ENCODE assay signal across 11 mouse cellular contexts in genomic region chr2:52997955-52998750, GRCm38 (mm10).
A peak's percentile ranks its signal among the peaks of the same experiment; 100 is the strongest.
DNase-seq lines count a peak whose midpoint lies in the region; ATAC-seq lines count a peak whose summit lies in the region.
"Had no signal": no experiment of that assay in that cellular context is flagged by ENCODE, and none has a peak within 500 bp of the region (broad histone marks: within the 10 kb centered on the region; RNA-seq: fewer than 3 reads in every experiment).

No protein-coding gene starts in this region.

- H3K9ac ChIP-seq in forebrain, embryonic 12.5 days, result no peak overlapping the region
- no peak overlapping the region for H3K9ac ChIP-seq in forebrain, embryonic 11.5 days (ENCODE audit: low read length)
- H3K9ac ChIP-seq: hindbrain, embryonic 13.5 days; limb, embryonic 13.5 days had no signal

- H3K27me3 ChIP-seq in forebrain, embryonic 12.5 days, result no peaks in the 10 kb centered on the region
- H3K27me3 ChIP-seq in forebrain, embryonic 11.5 days (ENCODE audit: control insufficient read depth, insufficient read depth, low read length), result no peaks in the 10 kb centered on the region
- H3K27me3 ChIP-seq: hindbrain, embryonic 13.5 days; limb, embryonic 13.5 days had no signal

- DNase-seq in forebrain, embryonic 11.5 days (ENCODE audit: low spot score), result no peak
- peak; percentile 26 for DNase-seq in kidney, postnatal 14 days
- no peak for DNase-seq in kidney, adult 11 months
- no peak for DNase-seq in adrenal gland, adult 8-10 months
- no peak for DNase-seq in thymus, postnatal 4 days

- no peak overlapping the region for H3K4me2 ChIP-seq in forebrain, embryonic 12.5 days
- H3K4me2 ChIP-seq in forebrain, embryonic 11.5 days (ENCODE audit: low read depth, low read length, severe bottlenecking), result no peak overlapping the region
- H3K4me2 ChIP-seq: hindbrain, embryonic 13.5 days; limb, embryonic 13.5 days had no signal

- WGBS in forebrain, embryonic 12.5 days, result 30% methylated on average over 15 of the region's 15 CpGs
- WGBS in forebrain, embryonic 11.5 days, result 36% methylated on average over 15 of the region's 15 CpGs

- H3K4me1 ChIP-seq in forebrain, embryonic 12.5 days, result peaks cover 15% of the 10 kb centered on the region
- peaks cover 2% of the 10 kb centered on the region; the same call in 1 of the 2 replicates for H3K4me1 ChIP-seq in forebrain, embryonic 11.5 days (replicated peaks; ENCODE audit: control insufficient read depth, insufficient read depth, low read length)

- 0 out of 2 replicates have a peak overlapping the region, but pooled peaks have one; percentile 19 for H3K27ac ChIP-seq in forebrain, embryonic 12.5 days
- no peak overlapping the region for H3K27ac ChIP-seq in forebrain, embryonic 11.5 days (ENCODE audit: low read depth, low read length)
- H3K27ac ChIP-seq: hindbrain, embryonic 13.5 days; layer of hippocampus, adult 2 months; limb, embryonic 13.5 days had no signal

- H3K4me3 ChIP-seq in forebrain, embryonic 12.5 days (replicated peaks), result no peak overlapping the region
- no peak overlapping the region for H3K4me3 ChIP-seq in forebrain, embryonic 11.5 days (ENCODE audit: low read depth, low read length)
- H3K4me3 ChIP-seq: hindbrain, embryonic 13.5 days; layer of hippocampus, adult 2 months; limb, embryonic 13.5 days had no signal

- ATAC-seq in forebrain, embryonic 12.5 days (ENCODE audit: low FRiP score), result no peak
- no peak for ATAC-seq in forebrain, embryonic 11.5 days (replicated peaks; ENCODE audit: low FRiP score)
- peak; percentile 40 for ATAC-seq in granulocyte monocyte progenitor cell, adult 5-6 weeks (replicated peaks; ENCODE audit: poor library complexity, severe bottlenecking)
- ATAC-seq in megakaryocyte progenitor cell, adult 5-6 weeks (replicated peaks; ENCODE audit: poor library complexity), result peak; percentile 52

- no peaks in the 10 kb centered on the region for H3K36me3 ChIP-seq in forebrain, embryonic 12.5 days (replicated peaks)
- H3K36me3 ChIP-seq in forebrain, embryonic 11.5 days (ENCODE audit: control insufficient read depth, insufficient read depth, low read length), result no peaks in the 10 kb centered on the region
- H3K36me3 ChIP-seq: hindbrain, embryonic 13.5 days; limb, embryonic 13.5 days had no signal

- H3K9me3 ChIP-seq in forebrain, embryonic 12.5 days, result no peaks in the 10 kb centered on the region
- H3K9me3 ChIP-seq in forebrain, embryonic 11.5 days (ENCODE audit: control insufficient read depth, low read length), result no peaks in the 10 kb centered on the region
- H3K9me3 ChIP-seq: hindbrain, embryonic 13.5 days; limb, embryonic 13.5 days had no signal

Comparison
In these comparisons a context has a peak if more than half of its experiments do, and no peak if none do; other contexts are left out.
1. ATAC-seq: peak in granulocyte monocyte progenitor cell, adult 5-6 weeks (single experiment) and megakaryocyte progenitor cell, adult 5-6 weeks (single experiment); none in forebrain, embryonic 12.5 days (single experiment) and forebrain, embryonic 11.5 days (single experiment).